Mouse (Mus musculus): ENCODE data around the gene Bhlha15.

Gene Bhlha15

GRCm38 (mm10) chr5:144189327-144189726, 759 bp upstream of the Bhlha15 start:
- no peak for DNase-seq (ENCODE audit: low read depth, low spot score)

GRCm38 (mm10) chr5:144191026-144191425, 940 bp downstream of the Bhlha15 start:
- DNase-seq (ENCODE audit: low read depth, low spot score): no peak

- DNase-seq (ENCODE audit: low read depth, low spot score): no peak
Observed at GRCm38 (mm10) chr5:144192673-144193072, 2.6 kb downstream of the Bhlha15 start.

- DNase-seq (ENCODE audit: low read depth, low spot score): no peak
Observed at GRCm38 (mm10) chr5:144194416-144194815, 4.3 kb downstream of the Bhlha15 start.

GRCm38 (mm10) chr5:144195567-144195966, 5.5 kb downstream of the Bhlha15 start:
- DNase-seq (ENCODE audit: low read depth, low spot score): no peak

- DNase-seq (ENCODE audit: low read depth, low spot score): peak; percentile 44
Observed at GRCm38 (mm10) chr5:144200616-144201015, 10.5 kb downstream of the Bhlha15 start.

- DNase-seq (ENCODE audit: low read depth, low spot score): peak; percentile 14
Observed at GRCm38 (mm10) chr5:144202430-144202829, 12.3 kb downstream of the Bhlha15 start.

- DNase-seq (ENCODE audit: low read depth, low spot score): no peak
Observed at GRCm38 (mm10) chr5:144203398-144203959, 13.4 kb downstream of the Bhlha15 start.

GRCm38 (mm10) chr5:144204303-144204702, 14.2 kb downstream of the Bhlha15 start:
- DNase-seq (ENCODE audit: low read depth, low spot score): no peak

GRCm38 (mm10) chr5:144204911-144205310, 14.8 kb downstream of the Bhlha15 start:
- no peak for DNase-seq (ENCODE audit: low read depth, low spot score)

GRCm38 (mm10) chr5:144206069-144206468, 16.0 kb downstream of the Bhlha15 start:
- DNase-seq (ENCODE audit: low read depth, low spot score): no peak

- DNase-seq (ENCODE audit: low read depth, low spot score): peak; percentile 63
Observed at GRCm38 (mm10) chr5:144207478-144207877, 17.4 kb downstream of the Bhlha15 start.

- DNase-seq (ENCODE audit: low read depth, low spot score): peak; percentile 68
Observed at GRCm38 (mm10) chr5:144214453-144214852, 24.4 kb downstream of the Bhlha15 start.

- no peak for DNase-seq (ENCODE audit: low read depth, low spot score)
Observed at GRCm38 (mm10) chr5:144215992-144216391, 25.9 kb downstream of the Bhlha15 start.

- DNase-seq (ENCODE audit: low read depth, low spot score): no peak
Observed at GRCm38 (mm10) chr5:144218061-144218460, 28.0 kb downstream of the Bhlha15 start.

- DNase-seq (ENCODE audit: low read depth, low spot score): no peak
Observed at GRCm38 (mm10) chr5:144219306-144219705, 29.2 kb downstream of the Bhlha15 start.

GRCm38 (mm10) chr5:144219936-144220335, 29.9 kb downstream of the Bhlha15 start:
- DNase-seq (ENCODE audit: low read depth, low spot score): no peak

GRCm38 (mm10) chr5:144221305-144221704, 31.2 kb downstream of the Bhlha15 start:
- peak; percentile 45 for DNase-seq (ENCODE audit: low read depth, low spot score)

GRCm38 (mm10) chr5:144222811-144223502, 32.9 kb downstream of the Bhlha15 start:
- DNase-seq (ENCODE audit: low read depth, low spot score): no peak

GRCm38 (mm10) chr5:144223503-144223862, 33.4 kb downstream of the Bhlha15 start, which contains the start of gene Tecpr1:
Gene Tecpr1 (minus strand): TSS chr5:144223615.
- peak; percentile 96 for DNase-seq (ENCODE audit: low read depth, low spot score)

GRCm38 (mm10) chr5:144223899-144224816, 34.1 kb downstream of the Bhlha15 start:
- DNase-seq (ENCODE audit: low read depth, low spot score): no peak

- DNase-seq (ENCODE audit: low read depth, low spot score): no peak
Observed at GRCm38 (mm10) chr5:144226220-144226619, 36.1 kb downstream of the Bhlha15 start.

Measured in 3T3-L1 (cell line).